Mouse (Mus musculus) liver, adult 2 months (tissue): Measurements from ENCODE around the gene Col4a2. TPM values are rescaled to one million over a fixed set of nuclear protein-coding genes. Genes with fewer than 3 reads are reported as not detected.
"Not testable (repeated sequence)": the region's sequence is repeated elsewhere in the genome, so short reads cannot be mapped to it uniquely, and the experiment has no call there.

Experiments
- DNase-seq: peaks from one replicate; pipeline ENCODE4 v3.0.0-alpha.2; 2011; ENCODE audit warnings: low read depth, low spot score; ENCODE audit errors: extremely low read depth
- H3K27ac ChIP-seq: fragments of 200-500 bp; replicated peaks from 2 replicates; pipeline ENCODE4 v1.5.1; 2012; ENCODE audit warnings: low read depth, mild to moderate bottlenecking, control low read depth, inconsistent platforms, low read length; ENCODE audit not compliant: insufficient read depth
- H3K27me3 ChIP-seq: fragments of 200-500 bp; 2 replicates; pipeline ENCODE4 v1.6.1; 2012; ENCODE audit warnings: mild to moderate bottlenecking, moderate library complexity, low read length, inconsistent platforms; ENCODE audit not compliant: control insufficient read depth, insufficient read depth
- H3K36me3 ChIP-seq: fragments of 200-500 bp; 2 replicates; pipeline ENCODE4 v1.6.1; 2012; ENCODE audit warnings: low read length, inconsistent platforms; ENCODE audit not compliant: control insufficient read depth, insufficient read depth
- H3K4me1 ChIP-seq: fragments of 200-500 bp; 2 replicates; pipeline ENCODE4 v1.6.1; 2011; ENCODE audit warnings: low read length; ENCODE audit not compliant: control insufficient read depth, insufficient read depth
- H3K4me3 ChIP-seq: fragments of 200-500 bp; 2 replicates; pipeline ENCODE4 v1.5.1; 2011; ENCODE audit warnings: low read depth, mild to moderate bottlenecking, control low read depth, low read length, moderate library complexity; ENCODE audit not compliant: insufficient read depth
- H3K79me2 ChIP-seq: fragments of 200-500 bp; 2 replicates; pipeline ENCODE4 v1.6.1; 2012; ENCODE audit warnings: inconsistent platforms, mild to moderate bottlenecking, low read length, moderate library complexity; ENCODE audit not compliant: control insufficient read depth, insufficient read depth
- H3K9ac ChIP-seq: fragments of 200-500 bp; 2 replicates; pipeline ENCODE4 v1.6.1; 2012; ENCODE audit warnings: low read depth, mild to moderate bottlenecking, control low read depth, inconsistent platforms, low read length
- CTCF ChIP-seq: fragments of 200-500 bp; IDR thresholded peaks from 2 replicates; pipeline ENCODE4 v1.5.1; 2011; ENCODE audit warnings: low read depth, low read length, control low read depth
- POLR2A ChIP-seq: fragments of 200-500 bp; IDR thresholded peaks from 2 replicates; pipeline ENCODE4 v1.6.1; 2011; ENCODE audit warnings: low read length, control low read depth; ENCODE audit not compliant: insufficient read depth; ENCODE audit errors: extremely low read depth
- WGBS: fragments of 180-500 bp; shearing (Covaris S2); methylation state at CpG from one replicate; pipeline ENCODE4 v1.1.7; 2018; 5-methylcytosine and 5-hydroxymethylcytosine counted together
- polyA plus RNA-seq: library from polyadenylated mRNA; depleted of rRNA; stranded (reverse); fragments of >200 nt; gene quantifications from 2 replicates; pipeline ENCODE4 v1.2.3, GENCODE M21; 2012
- total RNA-seq: library from RNA; depleted of rRNA; stranded (reverse); fragments of >200 nt; gene quantifications from 2 replicates; pipeline ENCODE4 v1.2.3, GENCODE M21; 2014

The Col4a2 gene
- total and polyA plus RNA-seq, 2 experiments: 7.7 to 8.0 TPM

DNA sequence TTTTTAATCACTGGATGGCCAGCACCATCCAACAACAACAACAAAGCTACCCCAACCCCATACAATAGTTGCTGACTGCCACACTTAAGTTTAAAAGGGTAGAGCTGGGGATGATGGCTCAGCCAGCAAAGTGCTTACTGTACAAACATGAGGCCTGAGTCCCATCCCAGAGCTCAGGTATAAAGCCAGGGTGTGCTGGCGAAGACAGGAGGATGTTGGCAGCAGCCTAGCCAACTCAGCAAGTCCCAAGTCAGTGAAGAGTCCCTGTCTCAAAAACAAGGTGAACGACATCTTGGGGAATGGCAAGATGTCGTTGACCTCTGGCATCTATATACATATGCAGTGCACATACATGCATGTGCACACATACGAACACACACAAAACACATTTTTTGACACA lies 150.0 kb downstream of the Col4a2 start:
- Histone ChIP-seq H3K36me3 (no peaks in the 10 kb centered on the region), H3K27ac (no peak overlapping the region; the same call in 1 of the 2 replicates), H3K79me2 (peaks cover 32% of the 10 kb centered on the region), H3K4me3 (no peak overlapping the region), H3K27me3 (no peaks in the 10 kb centered on the region), H3K9ac (no peak overlapping the region), H3K4me1 (peaks cover 45% of the 10 kb centered on the region)
- peak; percentile 66 for DNase-seq
- WGBS: 57% methylated on average over 4 of the region's 4 CpGs
- no peak for TF ChIP-seq POLR2A
- TF ChIP-seq CTCF: no peak

DNA sequence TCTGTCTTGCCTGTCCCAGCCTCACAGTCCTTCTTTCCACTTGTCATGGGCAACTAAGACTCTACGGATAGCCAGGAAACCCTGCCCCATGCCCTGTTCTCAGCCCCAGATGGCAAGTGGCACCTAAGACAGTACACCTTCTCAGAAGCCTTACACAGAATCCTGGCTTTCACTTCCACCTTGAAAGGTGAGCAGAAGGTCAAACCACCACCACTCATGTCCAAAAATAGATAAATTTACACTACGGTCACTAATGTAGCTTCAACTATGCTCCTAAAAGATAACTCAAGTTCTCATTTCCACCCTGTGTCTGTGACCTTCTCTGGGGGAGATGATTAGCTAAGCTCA lies 150.9 kb downstream of the Col4a2 start:
- Histone ChIP-seq H3K9ac (no peak overlapping the region), H3K79me2 (peaks cover 40% of the 10 kb centered on the region), H3K4me3 (no peak overlapping the region), H3K27me3 (no peaks in the 10 kb centered on the region), H3K36me3 (no peaks in the 10 kb centered on the region), H3K4me1 (peaks cover 38% of the 10 kb centered on the region), H3K27ac (peak overlapping the region; percentile 62)
- no peak for DNase-seq
- TF ChIP-seq POLR2A: no peak
- no peak for TF ChIP-seq CTCF
- 72% methylated on average over 2 of the region's 2 CpGs for WGBS

DNA sequence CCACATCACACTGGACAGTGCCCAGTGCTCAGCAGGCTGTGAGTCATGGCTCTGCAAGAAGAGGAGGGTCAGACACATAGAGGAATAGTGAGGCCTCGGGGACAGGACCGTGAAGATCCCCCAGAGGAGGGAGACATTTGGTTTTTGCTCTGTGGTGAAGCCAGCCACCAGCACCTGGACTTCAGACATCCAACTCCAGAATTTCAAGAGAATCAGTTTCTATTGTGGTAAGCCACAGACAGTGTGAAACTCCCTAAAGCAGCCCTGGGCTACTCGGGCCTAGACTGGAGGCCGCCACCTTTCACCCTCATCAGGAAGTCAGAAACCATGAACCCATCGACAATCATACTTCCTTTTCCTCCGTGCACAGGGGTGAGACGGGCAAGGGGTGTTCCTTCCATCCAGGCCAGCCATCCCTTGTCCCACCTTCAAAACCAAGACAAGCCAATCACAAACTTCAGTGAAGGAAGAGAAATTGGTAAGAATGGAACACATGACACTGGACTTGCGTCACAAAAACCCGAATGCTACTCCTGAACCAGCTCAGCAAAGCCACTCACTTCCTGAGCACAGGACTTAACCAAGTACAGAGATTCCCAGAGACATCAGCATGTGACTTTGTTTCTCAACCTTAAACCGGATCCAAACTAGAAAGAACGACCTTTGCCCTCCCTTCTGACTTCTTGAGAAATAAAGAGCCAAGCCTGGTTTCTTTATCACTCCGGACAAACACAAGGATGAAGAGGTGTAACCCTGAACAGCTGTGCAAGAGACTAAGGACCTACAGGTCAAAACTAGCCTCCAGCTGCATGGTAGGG lies 151.5 kb downstream of the Col4a2 start:
- 46% methylated on average over 12 of the region's 12 CpGs for whole genome bisulfite sequencing
- no peak for TF ChIP-seq CTCF
- TF ChIP-seq POLR2A: no peak
- H3K79me2 ChIP-seq: peaks cover 40% of the 10 kb centered on the region
- DNase-seq: peak; percentile 76
- peak overlapping the region; percentile 73 for H3K27ac ChIP-seq
- H3K4me1 ChIP-seq: peaks cover 38% of the 10 kb centered on the region
- no peak overlapping the region for H3K4me3 ChIP-seq
- H3K27me3 ChIP-seq: no peaks in the 10 kb centered on the region
- H3K9ac ChIP-seq: no peak overlapping the region
- H3K36me3 ChIP-seq: no peaks in the 10 kb centered on the region

GRCm38 (mm10) chr8:11464707-11464964 lies 152.0 kb downstream of the Col4a2 start:
- Histone ChIP-seq H3K27ac (peak overlapping the region; percentile 73), H3K4me3 (no peak overlapping the region), H3K27me3 (no peaks in the 10 kb centered on the region), H3K79me2 (peaks cover 45% of the 10 kb centered on the region), H3K4me1 (peaks cover 34% of the 10 kb centered on the region), H3K9ac (0 out of 2 replicates have a peak overlapping the region, but pooled peaks have one; percentile 1), H3K36me3 (no peaks in the 10 kb centered on the region)
- 49% methylated on average over 3 of the region's 3 CpGs for WGBS
- no peak for DNase-seq
- TF ChIP-seq POLR2A (no peak), CTCF (no peak)

DNA sequence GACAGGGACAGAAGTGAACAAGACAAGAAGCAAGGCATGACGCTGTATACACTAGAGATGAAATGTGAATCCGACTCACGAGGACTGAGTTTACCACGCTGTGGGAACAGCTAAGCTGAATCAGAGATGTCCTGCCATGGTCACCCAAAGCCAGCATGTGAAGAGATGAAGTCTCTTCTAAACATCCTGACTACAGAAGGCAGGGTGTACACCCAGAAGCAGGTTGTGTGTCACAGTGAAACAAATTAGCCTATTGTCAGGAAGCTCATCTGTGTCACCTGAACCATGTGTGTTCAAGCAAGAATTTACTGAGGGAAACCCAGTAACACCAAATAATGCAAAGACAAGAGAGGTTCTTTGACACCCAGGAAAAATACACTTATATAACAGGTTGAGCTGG lies 153.0 kb downstream of the Col4a2 start:
- H3K9ac ChIP-seq: no peak overlapping the region
- no peaks in the 10 kb centered on the region for H3K36me3 ChIP-seq
- no peaks in the 10 kb centered on the region for H3K27me3 ChIP-seq
- 95% methylated on average over 4 of the region's 4 CpGs for WGBS
- no peak overlapping the region for H3K27ac ChIP-seq
- H3K4me3 ChIP-seq: no peak overlapping the region
- peaks cover 40% of the 10 kb centered on the region for H3K79me2 ChIP-seq
- peaks cover 30% of the 10 kb centered on the region for H3K4me1 ChIP-seq
- no peak for DNase-seq
- TF ChIP-seq CTCF: no peak
- no peak for TF ChIP-seq POLR2A

DNA sequence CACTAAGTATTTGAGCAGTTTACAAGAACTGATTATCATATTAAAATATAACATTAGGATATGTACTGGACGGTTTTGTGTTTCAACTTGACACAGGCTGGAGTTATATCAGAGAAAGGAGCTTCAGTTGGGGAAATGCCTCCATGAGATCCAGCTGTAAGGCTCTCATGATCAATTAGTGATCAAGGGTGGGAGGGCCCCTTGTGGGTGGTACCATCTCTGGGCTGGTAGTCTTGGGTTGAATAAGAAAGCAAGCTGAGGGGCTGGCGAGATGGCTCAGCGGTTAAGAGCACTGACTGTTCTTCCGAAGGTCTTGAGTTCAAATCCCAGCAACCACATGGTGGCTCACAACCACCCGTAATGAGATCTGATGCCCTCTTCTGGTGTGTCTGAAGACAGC lies 153.9 kb downstream of the Col4a2 start:
- 96% methylated on average over 5 of the region's 5 CpGs for WGBS
- H3K27me3 ChIP-seq: not testable (repeated sequence)

More for the DNA sequence above, 153.9 kb downstream of the Col4a2 start:
- not testable (repeated sequence) for H3K36me3 ChIP-seq, H3K4me3 ChIP-seq, DNase-seq, H3K27ac ChIP-seq, H3K9ac ChIP-seq
- Histone ChIP-seq H3K4me1 (peaks cover 35% of the 10 kb centered on the region), H3K79me2 (peaks cover 36% of the 10 kb centered on the region)
